Mouse (Mus musculus): ENCODE results near the gene Hist1h1d. TPM values are rescaled to one million over a fixed set of nuclear protein-coding genes. Genes with fewer than 3 reads are reported as not detected.

Gene Hist1h1d
- polyA plus RNA-seq, 1 experiment, result 0.30 TPM

DNA sequence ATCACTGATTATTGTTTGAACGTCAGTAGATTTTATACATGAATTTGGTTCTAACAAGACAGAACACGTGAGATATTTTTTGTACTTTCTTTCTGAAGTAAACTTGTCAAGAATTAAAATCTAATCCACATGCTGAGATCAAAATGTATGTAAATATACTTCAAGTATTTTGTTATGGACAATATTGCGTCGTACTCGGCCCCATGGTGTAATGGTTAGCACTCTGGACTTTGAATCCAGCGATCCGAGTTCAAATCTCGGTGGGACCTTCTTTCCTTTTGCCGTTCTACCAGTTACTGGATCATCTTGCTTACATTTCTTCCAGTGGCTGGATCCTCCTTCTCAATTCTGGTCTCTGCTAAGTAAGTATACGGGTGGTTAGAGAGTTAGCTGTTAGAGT is 33.6 kb upstream of the Hist1h1d start:
- TF ChIP-seq CTCF (IDR thresholded peaks at IDR 0.05; ENCODE audit: extremely low read depth, insufficient read depth, insufficient read length, insufficient replicate concordance) (no peak), POLR2A (IDR thresholded peaks at IDR 0.05; ENCODE audit: low read depth, low read length) (no peak)
- Histone ChIP-seq H3K36me3 (ENCODE audit: control insufficient read depth, insufficient read depth, low read length) (no peaks in the 10 kb centered on the region), H3K27ac (ENCODE audit: insufficient read depth, low read length) (no peak overlapping the region), H3K27me3 (ENCODE audit: control insufficient read depth, insufficient read depth, low read length) (no peaks in the 10 kb centered on the region), H3K4me1 (ENCODE audit: control insufficient read depth, insufficient read depth, insufficient read length) (no peaks in the 10 kb centered on the region), H3K4me3 (ENCODE audit: extremely low read depth, insufficient read depth, insufficient read length) (peak overlapping the region; percentile 13; the same call in 1 of the 2 replicates)
- peak in 1 of 2 experiments; percentile 49 for DNase-seq (ENCODE audit: low read depth in 1 of 2, low spot score in 2 of 2)
- 2% methylated on average over 10 of the region's 10 CpGs for WGBS

GRCm38 (mm10) chr13:23521703-23522102 is 31.4 kb upstream of the Hist1h1d start:
- TF ChIP-seq CTCF (IDR thresholded peaks at IDR 0.05; ENCODE audit: extremely low read depth, insufficient read depth, insufficient read length, insufficient replicate concordance), result no peak
- TF ChIP-seq POLR2A (IDR thresholded peaks at IDR 0.05; ENCODE audit: low read depth, low read length), result no peak
- H3K27ac ChIP-seq (ENCODE audit: insufficient read depth, low read length), result no peak overlapping the region
- DNase-seq (ENCODE audit: low read depth in 1 of 2, low spot score in 2 of 2), result peak in 1 of 2 experiments; percentile 61
- WGBS, result 3% methylated on average over 14 of the region's 14 CpGs
- H3K27me3 ChIP-seq (ENCODE audit: control insufficient read depth, insufficient read depth, low read length), result no peaks in the 10 kb centered on the region
- H3K4me1 ChIP-seq (ENCODE audit: control insufficient read depth, insufficient read depth, insufficient read length), result no peaks in the 10 kb centered on the region
- H3K36me3 ChIP-seq (ENCODE audit: control insufficient read depth, insufficient read depth, low read length), result no peaks in the 10 kb centered on the region
- no peak overlapping the region for H3K4me3 ChIP-seq (ENCODE audit: extremely low read depth, insufficient read depth, insufficient read length)

- Histone ChIP-seq H3K27me3 (ENCODE audit: control insufficient read depth, insufficient read depth, low read length) (no peaks in the 10 kb centered on the region), H3K4me3 (ENCODE audit: extremely low read depth, insufficient read depth, insufficient read length) (no peak overlapping the region), H3K27ac (ENCODE audit: insufficient read depth, low read length) (no peak overlapping the region), H3K36me3 (ENCODE audit: control insufficient read depth, insufficient read depth, low read length) (no peaks in the 10 kb centered on the region), H3K4me1 (ENCODE audit: control insufficient read depth, insufficient read depth, insufficient read length) (no peaks in the 10 kb centered on the region)
- no peak for DNase-seq (ENCODE audit: low read depth in 1 of 2, low spot score in 2 of 2)
- TF ChIP-seq POLR2A (IDR thresholded peaks at IDR 0.05; ENCODE audit: low read depth, low read length), result no peak
- TF ChIP-seq CTCF (IDR thresholded peaks at IDR 0.05; ENCODE audit: extremely low read depth, insufficient read depth, insufficient read length, insufficient replicate concordance), result no peak
- WGBS, result 58% methylated on average over 5 of the region's 5 CpGs
Measured at GRCm38 (mm10) chr13:23523976-23524375, 29.1 kb upstream of the Hist1h1d start.

DNA sequence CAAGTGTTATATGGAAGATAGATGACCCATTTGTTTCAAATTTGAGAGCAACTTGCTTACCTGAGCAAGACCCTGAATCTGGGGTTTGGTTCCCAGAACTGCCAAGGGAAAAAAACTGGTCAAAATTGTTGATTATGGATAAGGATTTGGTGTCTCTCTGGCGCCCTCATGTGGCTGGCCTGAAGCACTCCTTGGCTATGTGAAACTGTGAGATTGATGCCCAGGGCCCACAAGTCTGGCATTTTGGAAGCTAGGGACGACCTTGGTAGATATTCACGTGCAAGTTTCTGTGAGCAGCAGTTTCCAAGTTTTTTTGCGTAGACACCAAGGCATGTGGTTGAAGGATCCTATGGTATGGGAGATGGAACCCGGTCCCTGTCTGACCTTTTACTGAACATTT is 28.4 kb upstream of the Hist1h1d start:
- WGBS, result 20% methylated on average over 5 of the region's 5 CpGs
- DNase-seq (ENCODE audit: low read depth in 1 of 2, low spot score in 2 of 2), result peak in 1 of 2 experiments; percentile 66
- Histone ChIP-seq H3K27me3 (ENCODE audit: control insufficient read depth, insufficient read depth, low read length) (no peaks in the 10 kb centered on the region), H3K27ac (ENCODE audit: insufficient read depth, low read length) (no peak overlapping the region), H3K4me3 (ENCODE audit: extremely low read depth, insufficient read depth, insufficient read length) (no peak overlapping the region), H3K4me1 (ENCODE audit: control insufficient read depth, insufficient read depth, insufficient read length) (no peaks in the 10 kb centered on the region), H3K36me3 (ENCODE audit: control insufficient read depth, insufficient read depth, low read length) (no peaks in the 10 kb centered on the region)
- TF ChIP-seq POLR2A (IDR thresholded peaks at IDR 0.05; ENCODE audit: low read depth, low read length) (no peak), CTCF (IDR thresholded peaks at IDR 0.05; ENCODE audit: extremely low read depth, insufficient read depth, insufficient read length, insufficient replicate concordance) (peak; percentile 68; the same call in 1 of the 2 replicates)

DNA sequence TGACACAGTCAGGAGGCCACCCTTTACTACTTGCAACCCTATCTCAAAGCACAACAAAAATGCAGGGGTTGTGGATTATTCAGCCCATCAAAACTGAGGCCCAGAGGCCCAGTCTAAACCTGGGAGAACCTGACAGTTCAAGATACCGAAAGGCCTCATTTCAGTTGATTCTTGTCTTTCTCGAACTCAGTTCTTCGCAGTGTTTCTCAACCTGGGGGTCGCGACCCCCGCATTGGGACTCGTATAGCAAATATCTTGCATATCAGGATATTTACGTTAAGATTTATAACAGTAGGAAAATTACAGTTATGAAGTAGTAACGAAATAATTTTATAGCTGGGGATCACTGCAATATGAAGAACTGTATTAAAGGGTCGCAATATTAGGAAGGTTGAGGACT is 27.2 kb upstream of the Hist1h1d start:
- H3K27ac ChIP-seq (ENCODE audit: insufficient read depth, low read length), result no peak overlapping the region
- 6% methylated on average over 10 of the region's 10 CpGs for WGBS

GRCm38 (mm10) chr13:23526312-23526711 is 26.8 kb upstream of the Hist1h1d start:
- DNase-seq (ENCODE audit: low read depth in 1 of 2, low spot score in 2 of 2), result peak; percentile 80 to 81
- Histone ChIP-seq H3K4me3 (ENCODE audit: extremely low read depth, insufficient read depth, insufficient read length) (peak overlapping the region; percentile 43), H3K36me3 (ENCODE audit: control insufficient read depth, insufficient read depth, low read length) (no peaks in the 10 kb centered on the region), H3K4me1 (ENCODE audit: control insufficient read depth, insufficient read depth, insufficient read length) (no peaks in the 10 kb centered on the region), H3K27me3 (ENCODE audit: control insufficient read depth, insufficient read depth, low read length) (no peaks in the 10 kb centered on the region), H3K27ac (ENCODE audit: insufficient read depth, low read length) (no peak overlapping the region)
- WGBS, result under 1% methylated on average over 17 of the region's 17 CpGs
- TF ChIP-seq CTCF (IDR thresholded peaks at IDR 0.05; ENCODE audit: extremely low read depth, insufficient read depth, insufficient read length, insufficient replicate concordance), result no peak
- no peak for TF ChIP-seq POLR2A (IDR thresholded peaks at IDR 0.05; ENCODE audit: low read depth, low read length)

More for the DNA sequence above, 27.2 kb upstream of the Hist1h1d start:
- Histone ChIP-seq H3K36me3 (ENCODE audit: control insufficient read depth, insufficient read depth, low read length) (no peaks in the 10 kb centered on the region), H3K4me3 (ENCODE audit: extremely low read depth, insufficient read depth, insufficient read length) (peak overlapping the region; percentile 11; the same call in 1 of the 2 replicates), H3K4me1 (ENCODE audit: control insufficient read depth, insufficient read depth, insufficient read length) (no peaks in the 10 kb centered on the region), H3K27me3 (ENCODE audit: control insufficient read depth, insufficient read depth, low read length) (no peaks in the 10 kb centered on the region)
- no peak for DNase-seq (ENCODE audit: low read depth in 1 of 2, low spot score in 2 of 2)
- TF ChIP-seq POLR2A (IDR thresholded peaks at IDR 0.05; ENCODE audit: low read depth, low read length) (no peak), CTCF (IDR thresholded peaks at IDR 0.05; ENCODE audit: extremely low read depth, insufficient read depth, insufficient read length, insufficient replicate concordance) (no peak)

GRCm38 (mm10) chr13:23529005-23529404 is 24.1 kb upstream of the Hist1h1d start:
- H3K27me3 ChIP-seq (ENCODE audit: control insufficient read depth, insufficient read depth, low read length), result no peaks in the 10 kb centered on the region
- DNase-seq (ENCODE audit: low read depth in 1 of 2, low spot score in 2 of 2), result no peak
- H3K4me1 ChIP-seq (ENCODE audit: control insufficient read depth, insufficient read depth, insufficient read length), result no peaks in the 10 kb centered on the region
- H3K4me3 ChIP-seq (ENCODE audit: extremely low read depth, insufficient read depth, insufficient read length), result no peak overlapping the region
- no peaks in the 10 kb centered on the region for H3K36me3 ChIP-seq (ENCODE audit: control insufficient read depth, insufficient read depth, low read length)
- TF ChIP-seq CTCF (IDR thresholded peaks at IDR 0.05; ENCODE audit: extremely low read depth, insufficient read depth, insufficient read length, insufficient replicate concordance) (no peak), POLR2A (IDR thresholded peaks at IDR 0.05; ENCODE audit: low read depth, low read length) (no peak)
- H3K27ac ChIP-seq (ENCODE audit: insufficient read depth, low read length), result no peak overlapping the region
- WGBS, result 92% methylated on average over 5 of the region's 5 CpGs

Measured in spleen, adult 2 months (tissue).